Mouse (Mus musculus) neural tube, embryonic 13.5 days (tissue): ENCODE results near the gene Dnah17. TPM values are rescaled to one million over a fixed set of nuclear protein-coding genes. Genes with fewer than 3 reads are reported as not detected.

Experiments used
- ATAC-seq: fragments of 200-750 bp; cut with Nextera tagmentation; 2 replicates; pipeline ENCODE4 v1.8.0; 2017; ENCODE audit warnings: low read depth, mild to moderate bottlenecking, moderate TSS enrichment, moderate library complexity
- H3K27ac ChIP-seq: fragments of 300-500 bp; sonication (generic); replicated peaks from 2 replicates; pipeline ENCODE4 v1.5.1; 2015; ENCODE audit warnings: moderate library complexity, mild to moderate bottlenecking, inconsistent platforms
- H3K27me3 ChIP-seq: fragments of 300-500 bp; sonication (generic); 2 replicates; pipeline ENCODE4 v1.6.1; 2015; ENCODE audit warnings: mild to moderate bottlenecking, inconsistent platforms
- H3K36me3 ChIP-seq: fragments of 300-500 bp; sonication (generic); 2 replicates; pipeline ENCODE4 v1.6.1; 2015; ENCODE audit warnings: mild to moderate bottlenecking, inconsistent platforms
- H3K4me1 ChIP-seq: fragments of 300-500 bp; sonication (generic); replicated peaks from 2 replicates; pipeline ENCODE4 v1.6.1; 2015; ENCODE audit warnings: inconsistent platforms
- H3K4me2 ChIP-seq: fragments of 300-500 bp; sonication (generic); 2 replicates; pipeline ENCODE4 v1.6.1; 2015; ENCODE audit warnings: inconsistent platforms, mild to moderate bottlenecking, moderate library complexity
- H3K4me3 ChIP-seq: fragments of 300-500 bp; sonication (generic); 2 replicates; pipeline ENCODE4 v1.5.1; 2015; ENCODE audit warnings: mild to moderate bottlenecking, inconsistent platforms
- H3K9ac ChIP-seq: fragments of 300-500 bp; sonication (generic); 2 replicates; pipeline ENCODE4 v1.6.1; 2015; ENCODE audit warnings: moderate library complexity, mild to moderate bottlenecking, inconsistent platforms
- H3K9me3 ChIP-seq: fragments of 300-500 bp; sonication (generic); 2 replicates; pipeline ENCODE4 v1.6.1; 2016; ENCODE audit warnings: inconsistent platforms
- WGBS: fragments of 180-500 bp; shearing (Covaris S2); methylation state at CpG from one replicate; pipeline ENCODE4 v1.1.7; 2015; 5-methylcytosine and 5-hydroxymethylcytosine counted together
- polyA plus RNA-seq: library from polyadenylated mRNA; unstranded; fragments of >200 nt; fragmentation: Nextera tagmentation; extraction: Ambion mirVana; gene quantifications from 2 replicates; pipeline ENCODE4 v1.2.1, GENCODE M21; 2015

Dnah17 gene
- polyA plus RNA-seq, 1 experiment from 2014 or later = 0.22 TPM

DNA sequence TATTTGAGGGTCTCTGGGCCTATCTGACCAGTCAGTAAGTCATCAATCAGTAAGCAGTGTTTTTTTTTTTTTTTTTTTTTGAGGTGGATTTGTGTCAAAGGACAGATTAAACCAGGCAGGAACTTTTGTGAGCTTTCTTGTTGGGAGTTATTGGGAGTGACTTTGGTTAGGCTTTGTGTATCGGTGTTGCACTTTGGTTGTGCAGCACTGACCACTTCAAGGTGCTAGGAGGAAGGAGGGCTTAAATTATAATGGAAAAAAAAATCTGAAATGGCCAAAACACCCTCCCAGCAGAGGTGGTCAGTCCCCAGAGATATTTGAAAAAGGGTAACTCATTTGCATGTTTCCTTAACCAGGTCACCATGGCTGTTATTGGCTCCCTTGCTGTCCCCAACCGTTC, 133.3 kb downstream of the Dnah17 start:
- Histone ChIP-seq H3K9ac (no peak overlapping the region), H3K27me3 (no peaks in the 10 kb centered on the region), H3K4me3 (no peak overlapping the region), H3K27ac (no peak overlapping the region), H3K36me3 (peaks cover 32% of the 10 kb centered on the region), H3K4me1 (peaks cover 43% of the 10 kb centered on the region), H3K9me3 (no peaks in the 10 kb centered on the region), H3K4me2 (no peak overlapping the region)
- WGBS = 89% methylated on average over 2 of the region's 2 CpGs
- ATAC-seq = no peak

DNA sequence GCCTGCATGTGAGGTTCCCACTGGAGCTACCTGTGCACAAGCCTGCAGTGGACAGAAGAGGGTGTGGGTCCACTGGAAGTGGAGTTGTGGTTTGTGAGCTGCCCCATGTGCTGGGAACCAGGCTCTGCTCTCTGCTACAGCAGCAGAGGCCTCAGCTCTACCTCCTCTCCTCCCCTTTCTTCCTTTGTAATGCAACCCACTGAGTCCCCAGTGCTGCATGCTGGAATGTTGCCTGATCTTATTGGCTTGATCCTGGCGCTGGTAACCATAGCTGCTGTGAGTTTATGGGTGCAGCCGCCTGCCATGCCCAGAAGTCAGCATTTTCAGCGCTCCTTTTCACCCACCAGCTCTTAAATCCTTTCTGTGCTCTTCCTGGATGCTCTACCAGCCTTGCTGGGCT, 134.4 kb downstream of the Dnah17 start:
- no peak overlapping the region for H3K4me3 ChIP-seq
- no peaks in the 10 kb centered on the region for H3K9me3 ChIP-seq
- no peak overlapping the region for H3K4me2 ChIP-seq
- H3K36me3 ChIP-seq = peaks cover 22% of the 10 kb centered on the region
- WGBS = 18% methylated on average over 3 of the region's 3 CpGs
- peaks cover 53% of the 10 kb centered on the region for H3K4me1 ChIP-seq
- no peaks in the 10 kb centered on the region for H3K27me3 ChIP-seq
- no peak for ATAC-seq
- H3K9ac ChIP-seq = no peak overlapping the region; the same call in 1 of the 2 replicates
- H3K27ac ChIP-seq = peak overlapping the region; percentile 23; the same call in 1 of the 2 replicates

DNA sequence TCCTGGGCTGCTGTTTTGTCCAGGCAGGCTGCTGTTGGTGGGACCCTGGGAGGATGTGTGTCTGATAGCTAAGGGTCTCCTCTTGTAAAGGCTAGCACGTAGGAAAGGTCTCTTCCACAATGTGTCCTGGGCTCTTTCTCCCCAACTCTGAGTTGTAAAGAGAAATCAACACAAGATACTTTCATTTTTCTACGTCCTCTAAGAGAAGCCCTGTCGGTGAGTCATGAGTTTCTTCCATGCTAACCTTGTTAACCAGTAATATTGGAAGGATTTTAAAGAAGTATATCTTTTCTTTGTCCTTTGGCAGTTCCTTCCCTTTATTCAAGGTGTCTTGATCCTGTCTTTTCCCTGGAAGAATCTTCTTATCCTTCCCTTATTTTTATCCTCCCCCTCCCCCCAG, 134.8 kb downstream of the Dnah17 start:
- H3K4me2 ChIP-seq = no peak overlapping the region
- no peak for ATAC-seq
- H3K36me3 ChIP-seq = peaks cover 18% of the 10 kb centered on the region
- H3K9ac ChIP-seq = peak overlapping the region; percentile 23; the same call in 1 of the 2 replicates
- 0 out of 2 replicates have a peak overlapping the region, but pooled peaks have one; percentile 23 for H3K27ac ChIP-seq
- H3K9me3 ChIP-seq = no peaks in the 10 kb centered on the region
- H3K4me3 ChIP-seq = no peak overlapping the region
- H3K27me3 ChIP-seq = no peaks in the 10 kb centered on the region
- H3K4me1 ChIP-seq = peaks cover 57% of the 10 kb centered on the region
- 52% methylated on average over 3 of the region's 3 CpGs for whole genome bisulfite sequencing

DNA sequence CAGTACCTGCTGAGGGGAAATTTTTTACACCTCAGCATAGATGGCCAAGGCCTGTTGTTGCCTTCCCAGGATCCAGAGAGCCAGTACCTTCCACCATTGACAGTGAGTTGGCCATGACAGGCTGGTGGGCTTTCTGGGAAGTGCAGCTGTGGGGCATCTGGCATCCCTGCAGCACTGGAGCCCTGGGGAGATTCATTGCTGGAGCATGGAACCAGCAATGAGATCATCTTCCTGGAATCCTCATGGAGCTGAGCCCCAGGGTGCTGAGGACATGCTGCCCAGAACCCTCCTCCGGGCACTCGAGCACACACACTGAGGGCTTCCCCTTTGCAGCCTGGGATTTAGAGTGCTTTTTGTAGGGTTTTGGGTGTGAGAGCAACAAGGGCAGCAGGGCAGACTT, 135.2 kb downstream of the Dnah17 start:
- Histone ChIP-seq H3K4me1 (peaks cover 61% of the 10 kb centered on the region), H3K27me3 (no peaks in the 10 kb centered on the region), H3K9ac (0 out of 2 replicates have a peak overlapping the region, but pooled peaks have one; percentile 23), H3K27ac (no peak overlapping the region), H3K4me2 (no peak overlapping the region), H3K9me3 (no peaks in the 10 kb centered on the region), H3K4me3 (no peak overlapping the region), H3K36me3 (peaks cover 14% of the 10 kb centered on the region)
- no peak for ATAC-seq
- whole genome bisulfite sequencing = 56% methylated on average over 2 of the region's 2 CpGs

DNA sequence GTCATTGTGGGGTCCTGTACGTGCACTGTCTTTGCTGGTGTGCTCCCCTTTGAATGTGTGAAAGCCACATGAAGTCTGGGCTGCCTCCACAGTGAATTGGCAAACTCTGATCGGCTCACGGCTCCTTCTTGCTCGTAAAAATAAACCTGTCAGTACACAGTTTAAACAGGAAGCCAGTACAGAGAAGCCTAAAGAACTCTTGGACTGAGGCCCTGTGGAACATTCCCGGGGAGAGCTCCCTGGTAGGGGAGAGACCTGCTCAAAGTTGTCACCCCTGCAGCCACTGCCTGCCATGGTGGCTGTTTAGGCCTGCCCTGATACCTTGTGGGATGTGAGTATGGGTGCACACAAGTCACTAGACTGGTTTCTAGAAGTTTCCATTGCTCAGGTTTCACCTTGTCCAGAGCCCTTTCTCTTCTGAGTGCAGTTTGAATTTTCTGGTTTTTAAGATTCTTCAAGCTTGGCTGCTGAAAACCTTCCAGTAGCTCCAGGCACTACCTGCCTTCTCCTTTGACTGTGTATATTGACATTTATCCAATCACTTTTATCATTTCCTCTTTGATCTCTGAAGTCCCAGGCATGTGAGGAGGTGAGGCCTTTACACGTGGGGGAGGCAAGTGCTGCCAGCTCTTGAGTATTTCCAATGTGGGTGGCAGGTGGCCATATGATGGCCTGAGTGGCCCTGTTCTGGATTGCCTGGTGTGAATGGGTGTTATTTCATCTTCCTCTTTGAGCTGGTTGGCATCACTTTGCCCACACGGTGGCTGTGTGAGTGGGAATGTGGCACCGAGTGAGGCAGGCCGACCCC, 136.0 kb downstream of the Dnah17 start:
- H3K27me3 ChIP-seq = no peaks in the 10 kb centered on the region
- peaks cover 69% of the 10 kb centered on the region for H3K4me1 ChIP-seq
- no peaks in the 10 kb centered on the region for H3K9me3 ChIP-seq
- H3K36me3 ChIP-seq = peaks cover 12% of the 10 kb centered on the region; the same call in 1 of the 2 replicates
- no peak for ATAC-seq
- no peak overlapping the region for H3K4me2 ChIP-seq
- H3K9ac ChIP-seq = 0 out of 2 replicates have a peak overlapping the region, but pooled peaks have one; percentile 34
- 0 out of 2 replicates have a peak overlapping the region, but pooled peaks have one; percentile 4 for H3K27ac ChIP-seq
- no peak overlapping the region for H3K4me3 ChIP-seq
- 64% methylated on average over 9 of the region's 9 CpGs for WGBS

DNA sequence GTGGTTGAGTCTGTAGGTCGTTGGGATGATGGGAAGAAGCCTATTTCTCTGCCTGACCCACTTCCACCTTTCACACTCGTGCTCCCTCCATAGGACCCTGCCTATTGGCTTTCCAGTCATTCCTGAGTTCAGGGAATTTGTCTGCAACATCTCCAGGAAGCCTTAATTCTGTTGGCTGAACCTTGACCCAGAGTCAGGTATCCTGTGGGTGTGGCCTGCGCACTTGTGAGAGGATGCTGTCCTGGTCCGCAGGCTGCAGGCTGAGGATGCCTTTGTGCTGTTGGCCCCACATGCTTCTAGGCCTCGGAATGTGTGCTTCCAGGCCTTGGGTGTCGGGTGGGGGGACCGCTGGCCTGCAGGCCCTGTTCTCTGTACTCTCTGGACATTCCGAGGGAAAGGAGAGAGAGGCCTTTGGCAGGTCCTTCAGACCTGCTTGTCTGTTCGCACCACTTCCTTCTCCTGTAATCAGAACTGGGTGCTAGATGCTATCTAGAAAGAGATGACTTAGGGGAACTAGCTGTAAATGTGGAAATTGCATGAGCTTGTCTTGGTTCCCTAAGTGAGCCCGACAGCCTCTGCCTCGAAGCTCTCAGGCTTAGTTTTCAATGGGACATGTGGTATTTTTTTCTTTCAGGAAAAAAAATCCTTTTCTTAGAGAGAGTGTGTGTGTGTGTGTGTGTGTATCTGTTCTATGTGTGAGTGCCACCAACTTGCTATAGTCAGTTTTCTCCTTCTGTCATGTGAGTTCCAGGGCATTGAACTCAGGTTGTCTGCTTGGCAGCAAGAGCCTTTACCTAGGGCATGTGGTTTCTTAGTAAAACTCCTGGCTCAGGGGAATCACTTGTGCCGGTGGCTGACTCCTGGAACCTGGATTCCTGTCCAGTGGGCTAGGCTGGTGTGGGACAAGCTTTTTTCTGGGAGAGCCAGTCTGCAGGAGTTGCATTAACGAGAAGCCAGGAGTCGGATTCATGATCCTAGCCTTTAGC, 137.0 kb downstream of the Dnah17 start:
- no peak for ATAC-seq
- H3K9me3 ChIP-seq = no peaks in the 10 kb centered on the region
- H3K27ac ChIP-seq = 0 out of 2 replicates have a peak overlapping the region, but pooled peaks have one; percentile 4
- H3K4me2 ChIP-seq = no peak overlapping the region
- H3K27me3 ChIP-seq = no peaks in the 10 kb centered on the region
- H3K36me3 ChIP-seq = peaks cover 5% of the 10 kb centered on the region; the same call in 1 of the 2 replicates
- H3K4me1 ChIP-seq = peaks cover 78% of the 10 kb centered on the region
- H3K4me3 ChIP-seq = no peak overlapping the region
- WGBS = 82% methylated on average over 14 of the region's 14 CpGs
- H3K9ac ChIP-seq = peak overlapping the region; percentile 34; the same call in 1 of the 2 replicates

DNA sequence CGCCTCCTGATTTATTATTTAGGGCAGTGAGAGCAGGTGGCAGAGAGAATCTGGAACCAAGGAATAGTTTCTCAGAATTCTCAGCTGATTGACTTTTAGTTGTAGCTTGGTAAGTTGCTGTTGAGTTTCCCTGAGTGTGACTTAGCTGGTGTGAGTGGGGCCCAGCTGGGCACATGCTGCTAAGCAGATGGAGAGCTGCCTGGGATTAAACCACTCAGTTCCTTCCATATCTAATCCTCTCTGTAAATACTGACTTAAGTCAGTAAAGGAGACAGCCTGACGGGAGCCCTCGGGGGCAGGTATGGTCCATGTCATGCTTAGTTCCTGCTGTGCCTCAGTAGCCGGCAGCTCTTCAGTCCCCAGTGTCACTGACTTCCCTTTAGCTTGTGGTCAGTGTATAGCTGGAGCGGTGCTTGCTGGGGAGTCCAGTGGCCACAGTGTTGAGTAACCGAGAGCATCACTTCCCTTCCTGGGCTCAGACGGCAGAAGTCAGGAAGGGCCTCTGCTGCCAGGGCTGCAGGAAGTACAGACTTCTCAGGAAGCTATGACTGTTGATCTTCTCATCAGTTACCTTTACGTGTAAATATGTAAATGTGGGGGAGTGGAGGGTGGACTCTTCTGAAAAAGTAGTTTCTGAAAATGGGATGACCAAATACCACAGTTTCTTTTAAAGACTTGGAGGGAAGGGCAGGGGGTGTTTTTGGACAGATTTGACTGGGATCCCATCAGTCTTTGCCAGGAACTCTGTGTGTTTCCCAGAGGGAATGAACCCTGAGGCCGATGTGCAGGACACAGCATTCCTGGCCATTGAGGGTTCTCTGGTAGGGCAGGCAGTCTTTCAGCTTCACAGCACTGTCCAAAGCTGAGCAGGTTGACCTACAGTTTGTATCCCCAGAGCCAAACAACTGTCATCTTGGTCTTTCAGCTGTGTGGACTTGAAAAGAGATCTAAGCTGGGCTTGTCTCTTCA, 138.6 kb downstream of the Dnah17 start:
- Histone ChIP-seq H3K9ac (no peak overlapping the region), H3K4me2 (no peak overlapping the region), H3K9me3 (no peaks in the 10 kb centered on the region), H3K4me3 (no peak overlapping the region), H3K36me3 (no peaks in the 10 kb centered on the region), H3K27me3 (no peaks in the 10 kb centered on the region), H3K4me1 (peaks cover 92% of the 10 kb centered on the region), H3K27ac (no peak overlapping the region)
- no peak for ATAC-seq
- WGBS = 71% methylated on average over 9 of the region's 9 CpGs

DNA sequence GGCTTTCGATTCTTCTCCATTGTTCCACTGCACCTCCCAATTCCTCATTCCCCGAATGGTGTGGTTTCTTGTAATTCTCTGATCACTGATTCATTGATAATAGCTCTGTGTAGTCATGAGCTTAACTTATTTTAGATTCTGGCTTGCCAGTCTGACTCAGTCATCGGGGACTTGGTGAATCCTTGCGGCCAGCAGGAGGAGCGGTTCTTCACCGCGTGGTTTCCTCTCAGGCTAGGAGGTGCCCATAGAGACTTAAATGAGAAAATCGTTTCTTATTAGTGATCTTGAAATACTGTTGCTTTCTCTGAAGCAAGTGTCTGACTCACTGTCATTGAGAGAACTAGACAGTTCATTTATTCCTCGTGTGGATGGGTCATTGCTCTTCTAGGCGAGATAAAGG, 140.5 kb downstream of the Dnah17 start:
- Histone ChIP-seq H3K9ac (0 out of 2 replicates have a peak overlapping the region, but pooled peaks have one; percentile 50), H3K9me3 (no peaks in the 10 kb centered on the region), H3K27ac (no peak overlapping the region), H3K4me2 (no peak overlapping the region), H3K4me3 (no peak overlapping the region), H3K4me1 (peaks cover 85% of the 10 kb centered on the region), H3K36me3 (no peaks in the 10 kb centered on the region), H3K27me3 (no peaks in the 10 kb centered on the region)
- ATAC-seq = no peak
- WGBS = 43% methylated on average over 10 of the region's 10 CpGs

DNA sequence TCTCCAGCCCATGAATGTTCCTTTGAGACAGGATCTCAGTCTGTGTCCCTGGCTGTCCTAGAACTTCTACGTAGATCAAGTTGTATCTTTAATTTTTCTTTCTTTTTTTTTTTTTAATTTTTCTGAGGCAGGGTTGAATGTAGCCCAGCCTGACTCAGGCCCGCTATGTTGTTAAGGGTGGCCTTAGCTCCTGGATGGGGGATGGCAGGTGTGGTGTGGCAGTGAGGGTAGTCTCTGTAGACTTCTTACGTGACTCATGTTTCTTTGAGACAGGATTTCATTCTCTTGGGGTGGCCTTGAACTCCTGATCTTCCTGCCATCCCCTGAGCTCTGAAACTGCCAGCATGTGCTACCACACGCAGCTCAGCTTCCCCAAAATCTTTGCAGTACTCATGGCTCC, 141.2 kb downstream of the Dnah17 start:
- no peak overlapping the region for H3K4me3 ChIP-seq
- no peak overlapping the region for H3K4me2 ChIP-seq
- H3K36me3 ChIP-seq = no peaks in the 10 kb centered on the region
- no peaks in the 10 kb centered on the region for H3K27me3 ChIP-seq
- WGBS = 86% methylated on average over 4 of the region's 4 CpGs
- H3K9me3 ChIP-seq = no peaks in the 10 kb centered on the region
- H3K9ac ChIP-seq = 0 out of 2 replicates have a peak overlapping the region, but pooled peaks have one; percentile 50
- H3K27ac ChIP-seq = no peak overlapping the region
- ATAC-seq = no peak
- peaks cover 78% of the 10 kb centered on the region for H3K4me1 ChIP-seq

DNA sequence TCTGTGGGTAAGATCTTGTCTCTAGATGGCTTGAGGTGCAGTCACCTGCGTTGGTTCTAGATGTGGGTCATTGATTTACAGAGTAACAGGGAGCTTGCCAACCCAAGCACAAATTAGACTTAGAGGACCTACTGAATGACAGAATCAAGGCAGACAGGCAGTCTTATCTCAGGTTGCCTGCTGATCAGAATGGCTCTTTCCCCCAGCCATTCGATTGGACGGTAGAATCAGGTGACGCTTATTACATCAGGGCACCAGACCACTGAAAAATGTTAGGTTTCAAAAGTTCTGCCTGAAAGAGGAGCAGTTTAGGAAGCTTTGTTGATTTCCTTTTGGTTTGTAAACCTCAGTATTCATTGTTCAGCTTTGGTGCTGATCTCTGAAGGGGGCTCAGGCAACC, 142.5 kb downstream of the Dnah17 start:
- Histone ChIP-seq H3K4me3 (peak overlapping the region; percentile 97), H3K27me3 (no peaks in the 10 kb centered on the region), H3K36me3 (no peaks in the 10 kb centered on the region), H3K4me2 (peak overlapping the region; percentile 94), H3K9ac (peak overlapping the region; percentile 96), H3K9me3 (no peaks in the 10 kb centered on the region), H3K27ac (no peak overlapping the region), H3K4me1 (peaks cover 65% of the 10 kb centered on the region)
- WGBS = 72% methylated on average over 4 of the region's 4 CpGs
- no peak for ATAC-seq

DNA sequence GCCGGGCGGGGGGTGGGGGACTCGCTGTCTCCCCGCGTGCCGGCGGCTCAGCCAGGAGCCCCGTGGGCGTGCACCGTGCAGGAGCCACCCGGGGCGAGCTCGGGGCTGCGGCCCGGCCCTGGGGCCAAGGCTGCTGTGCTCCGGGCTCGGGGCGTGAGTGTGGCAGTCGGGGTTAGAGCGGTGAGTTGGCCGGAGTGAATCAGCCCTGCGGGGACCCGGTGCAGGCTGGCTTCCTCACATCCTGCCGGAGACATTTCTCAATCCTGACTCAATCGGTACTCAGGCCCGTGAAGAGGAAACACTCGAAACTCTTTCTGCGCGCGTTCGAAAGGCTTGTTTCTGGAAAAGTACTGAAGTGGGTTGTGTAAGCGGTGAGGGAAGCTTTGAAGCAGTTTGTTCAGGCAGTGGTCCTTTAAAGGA, 143.4 kb downstream of the Dnah17 start:
- peak; percentile 77 for ATAC-seq
- WGBS = under 1% methylated on average over 32 of the region's 32 CpGs

More for the DNA sequence above, 143.4 kb downstream of the Dnah17 start:
- Histone ChIP-seq H3K27me3 (no peaks in the 10 kb centered on the region), H3K9ac (peak overlapping the region; percentile 96), H3K9me3 (no peaks in the 10 kb centered on the region), H3K4me3 (peak overlapping the region; percentile 97), H3K36me3 (no peaks in the 10 kb centered on the region), H3K4me1 (peaks cover 56% of the 10 kb centered on the region), H3K27ac (peak overlapping the region; percentile 90), H3K4me2 (peak overlapping the region; percentile 94)
